Mouse (Mus musculus): ENCODE measurements at regions not wholly inside any gene's neighbourhood (a gene's known extent, or its start where the extent isn't known, plus 50 kb on each side); places are given as distances from the start of the nearest gene placed in this dataset.

DNA sequence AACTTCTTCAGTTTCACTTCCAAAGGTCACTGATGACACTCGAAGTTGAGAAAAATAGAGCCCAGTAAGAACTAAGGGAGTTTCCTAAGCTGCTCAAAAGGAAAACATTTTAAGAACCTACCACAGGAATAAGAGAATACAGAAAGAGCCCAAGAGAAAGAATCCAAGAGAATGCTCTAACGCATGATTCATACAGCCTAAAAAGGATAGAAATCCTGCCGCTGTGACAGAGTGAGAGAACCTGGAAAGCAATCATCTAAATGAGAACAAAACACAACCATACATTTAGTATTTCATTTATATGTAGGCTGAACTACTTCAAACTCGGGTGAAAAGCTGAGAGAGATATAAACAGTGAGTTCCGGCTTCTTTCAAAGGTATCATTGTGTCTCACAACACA, 376.4 kb downstream of the Kctd12 start:
- TF ChIP-seq CTCF (IDR thresholded peaks at IDR 0.05; ENCODE audit: low read depth), result no peak
- no peak for TF ChIP-seq EP300 (IDR thresholded peaks at IDR 0.05; ENCODE audit: low read depth)
